Mouse (Mus musculus): ENCODE results near the gene Fbxo10.
A peak's percentile ranks its signal among the peaks of the same experiment; 100 is the strongest.
"Not testable (repeated sequence)": the region's sequence is repeated elsewhere in the genome, so short reads cannot be mapped to it uniquely, and the experiment has no call there.

Fbxo10 gene

DNA sequence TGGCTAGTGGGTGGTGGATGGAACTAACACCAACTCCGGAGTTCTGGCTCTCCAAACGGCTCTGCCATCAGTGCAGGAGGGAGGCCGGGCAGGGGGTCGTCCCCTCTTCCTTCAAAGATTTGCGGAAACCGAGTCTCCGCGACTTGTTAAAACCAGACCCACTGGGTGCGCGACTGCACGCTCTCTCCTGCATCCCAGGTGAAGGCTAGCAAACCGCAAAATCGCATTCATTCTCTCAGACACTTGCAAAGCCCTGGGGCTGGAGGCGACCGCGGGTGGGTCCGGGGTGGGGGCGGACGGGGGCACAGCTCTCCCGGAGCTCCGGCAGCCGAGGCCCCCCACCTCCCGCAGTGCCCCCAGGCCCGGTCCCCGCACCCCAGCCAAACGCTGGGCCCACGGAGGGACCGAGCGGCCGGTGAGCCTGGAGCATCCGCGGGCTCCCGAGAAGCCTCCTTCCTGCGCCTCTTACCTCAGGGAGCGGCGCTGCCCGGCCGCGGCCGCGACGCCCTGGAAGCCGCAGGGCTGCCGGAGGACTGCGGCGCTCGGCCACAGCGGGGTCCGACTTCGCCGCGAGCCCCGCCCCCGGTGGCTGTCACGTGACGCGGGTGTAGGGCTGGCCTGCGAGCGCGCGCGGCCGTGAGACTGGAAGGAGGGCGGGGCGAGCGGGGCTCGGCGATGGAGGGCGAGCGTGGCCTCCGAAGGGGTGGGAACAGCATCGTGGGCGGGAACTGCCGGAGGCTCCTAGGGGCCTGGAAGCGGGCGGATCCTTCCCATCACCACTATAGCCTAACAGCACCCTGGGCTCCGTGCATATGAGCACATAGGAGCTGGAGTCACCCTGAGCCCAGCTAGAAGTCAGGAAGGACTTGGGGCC lies at the start of gene Fbxo10:
Gene Fbxo10 (minus strand): TSS at position 584 of the 874 bp plus-strand sequence.
- DNase-seq (ENCODE audit: low spot score): peak; percentile 94

DNA sequence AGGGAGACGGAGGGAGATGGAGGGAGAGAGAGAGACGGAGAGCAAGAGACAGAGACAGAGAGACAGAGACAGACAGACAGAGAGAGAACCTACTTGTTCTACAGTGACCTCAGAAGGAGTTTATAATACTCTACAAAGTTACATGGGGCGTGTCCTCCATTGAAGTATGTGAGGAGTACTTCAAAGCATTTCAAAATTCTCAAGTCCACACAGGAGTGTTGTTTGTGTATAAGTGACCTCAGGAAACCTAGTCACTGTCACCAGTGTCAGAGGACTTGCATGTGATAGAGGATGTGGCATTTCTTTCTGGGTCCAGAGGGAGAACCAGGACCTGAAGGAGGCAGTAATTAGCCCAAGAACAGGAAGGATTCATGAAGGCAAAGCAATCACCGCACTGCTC lies 46.6 kb upstream of the Fbxo10 start:
- no peak for DNase-seq (ENCODE audit: low spot score)

DNA sequence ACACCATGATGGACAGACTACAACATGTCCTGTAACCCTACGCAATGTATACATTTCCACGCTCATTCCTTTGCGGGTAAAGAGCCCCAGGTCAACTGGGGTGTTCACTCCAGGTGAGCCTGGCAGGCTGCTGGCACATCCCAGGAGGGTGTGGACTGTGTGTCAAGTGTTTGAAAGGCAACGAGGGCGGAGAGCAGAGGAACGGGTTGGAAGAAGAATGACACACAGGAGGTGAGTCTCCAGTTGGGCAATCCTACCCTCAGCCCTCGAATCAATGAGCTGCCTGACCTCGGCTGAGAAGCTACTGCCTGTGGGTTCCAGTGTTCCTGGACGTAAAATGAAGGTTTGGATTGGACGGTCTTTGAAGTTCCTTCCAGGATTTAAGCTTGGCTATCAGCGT lies 36.9 kb upstream of the Fbxo10 start:
- no peak for DNase-seq (ENCODE audit: low spot score)

DNA sequence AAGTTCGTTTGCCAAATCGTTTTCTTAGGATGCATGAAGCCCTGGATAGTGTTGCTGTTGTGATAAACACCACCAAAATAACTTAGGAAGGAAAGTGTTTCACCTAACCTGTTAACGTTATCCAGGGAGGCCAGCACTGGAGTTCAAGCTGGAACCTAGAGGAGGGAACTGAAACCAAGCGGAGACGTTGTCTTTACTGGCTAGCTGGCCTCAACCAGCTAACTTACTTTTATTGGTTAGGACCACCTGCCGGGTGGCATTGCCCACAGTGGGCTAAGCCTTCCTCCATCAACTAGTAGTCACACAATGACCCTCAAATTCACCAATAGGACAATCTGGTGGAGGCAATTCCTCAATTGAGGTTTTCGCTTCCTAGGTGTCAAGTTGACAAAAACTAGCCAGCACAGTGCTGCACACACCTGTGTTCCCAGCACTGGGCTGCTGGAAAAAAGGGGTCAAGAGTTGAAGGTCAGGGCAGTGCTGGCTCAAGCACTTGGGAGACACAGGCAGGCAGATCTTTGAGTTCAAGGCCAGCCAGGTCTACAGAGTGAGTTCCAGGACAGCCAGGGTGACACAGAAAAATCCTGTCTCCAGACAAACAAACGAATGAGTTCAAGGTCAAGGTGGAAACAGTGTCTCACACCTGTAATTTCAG lies 24.2 kb upstream of the Fbxo10 start:
- no peak for DNase-seq (ENCODE audit: low spot score)

DNA sequence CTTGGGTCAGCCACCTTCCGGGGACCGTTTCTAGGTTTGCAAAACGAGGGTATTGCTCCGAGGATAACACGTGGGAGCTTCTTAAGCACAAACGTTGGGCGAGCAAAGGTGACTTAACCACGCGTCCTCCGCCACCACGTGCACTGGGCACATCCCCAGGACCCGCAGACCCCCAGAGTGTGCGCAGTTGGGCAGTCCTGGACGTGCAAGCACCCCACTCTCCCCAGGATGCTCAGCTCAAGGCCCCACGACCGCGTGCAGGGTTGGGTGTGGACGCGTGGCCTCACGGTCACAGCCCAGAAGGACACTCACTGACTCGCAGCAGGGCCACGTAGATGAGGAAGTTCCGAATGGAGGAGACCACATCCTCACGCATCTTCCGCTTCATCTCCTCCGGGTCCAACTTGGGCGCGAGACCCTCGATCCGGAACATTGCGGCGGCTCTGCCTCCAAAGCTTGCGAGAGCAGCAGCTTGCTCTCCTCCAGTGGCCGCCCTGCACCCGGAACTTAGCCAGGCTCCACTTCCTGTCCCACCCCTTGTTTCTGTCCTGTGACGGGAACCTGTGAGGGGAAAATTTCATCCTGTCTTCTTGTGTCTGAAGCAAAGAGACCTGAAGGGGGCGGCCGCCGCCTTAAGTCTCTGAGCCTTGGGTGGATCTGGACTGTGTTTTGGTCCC lies 23.3 kb upstream of the Fbxo10 start, which contains the start of gene Tomm5:
Gene Tomm5 (minus strand): TSS at position 514 of the 677 bp plus-strand sequence.
- DNase-seq (ENCODE audit: low spot score): peak; percentile 97

DNA sequence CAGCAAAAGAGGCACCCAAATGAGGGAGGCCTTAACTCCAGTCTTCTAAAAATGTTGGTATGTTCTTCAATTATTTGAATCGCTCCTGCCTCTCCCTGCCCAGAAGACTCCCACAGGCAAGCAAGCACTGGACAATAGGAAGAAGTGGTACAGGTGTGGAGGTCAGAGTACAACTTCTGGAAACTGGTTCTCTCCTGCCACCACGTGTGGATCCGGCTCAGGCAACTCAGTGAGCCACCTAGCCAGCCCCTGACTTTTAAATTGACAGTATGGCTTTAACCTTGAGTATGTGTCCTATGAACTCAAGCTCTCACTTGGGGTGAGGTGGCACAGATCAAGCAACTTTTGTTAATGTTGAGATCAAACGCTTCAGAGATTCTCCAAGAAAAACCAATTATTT lies 22.7 kb upstream of the Fbxo10 start:
- DNase-seq (ENCODE audit: low spot score): no peak

DNA sequence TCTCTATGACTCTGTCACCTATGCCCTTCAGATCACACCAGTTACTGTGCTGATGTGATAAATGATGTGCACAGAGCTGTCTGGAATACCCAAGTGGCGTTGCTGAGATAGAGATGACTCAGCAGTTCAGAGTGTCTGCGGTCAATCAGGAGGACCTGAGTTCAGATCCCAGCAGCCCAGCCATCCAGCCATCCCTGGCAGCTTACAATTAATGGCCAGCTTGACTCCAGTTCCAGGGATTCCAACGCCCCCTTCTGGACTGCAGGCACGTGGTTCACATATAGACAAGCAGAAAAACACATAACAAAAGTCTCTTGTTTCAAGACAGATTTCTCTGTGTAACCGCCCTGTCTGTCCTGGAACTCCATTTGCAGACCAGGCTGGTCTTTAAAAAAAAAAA lies 22.0 kb upstream of the Fbxo10 start:
- no peak for DNase-seq (ENCODE audit: low spot score)

DNA sequence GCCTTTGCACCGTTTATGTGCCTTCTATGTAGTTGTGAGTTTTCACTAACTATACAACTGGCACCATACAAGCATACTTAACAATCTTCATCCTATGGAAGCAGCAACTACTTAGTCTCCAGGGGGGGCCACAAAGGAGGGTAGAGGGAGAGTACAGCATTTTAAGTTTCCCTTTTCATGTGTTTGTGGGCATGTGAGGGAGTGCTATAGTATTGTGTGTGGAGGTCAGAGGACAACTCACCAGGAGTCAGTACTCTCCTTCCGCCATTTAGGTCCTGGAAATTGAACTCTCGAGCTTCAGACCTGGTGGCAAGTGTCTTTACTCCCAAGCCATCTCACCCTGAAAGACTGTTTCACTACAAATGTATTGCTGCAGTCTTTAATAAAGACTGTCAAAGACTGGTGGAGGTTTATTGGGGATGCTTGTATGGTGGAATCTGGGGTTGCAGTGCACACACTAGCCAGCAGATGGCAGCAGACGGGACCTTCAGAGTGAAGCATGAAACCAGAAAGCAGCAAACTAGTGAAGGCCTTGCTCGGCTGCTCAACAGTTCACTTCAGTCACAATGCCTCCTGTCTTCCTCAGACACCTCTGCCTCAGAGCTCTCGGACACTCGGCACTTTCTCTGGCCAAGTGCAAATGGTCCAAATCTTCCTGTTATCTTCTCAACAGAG lies 12.9 kb upstream of the Fbxo10 start:
- DNase-seq (ENCODE audit: low spot score): peak; percentile 91

DNA sequence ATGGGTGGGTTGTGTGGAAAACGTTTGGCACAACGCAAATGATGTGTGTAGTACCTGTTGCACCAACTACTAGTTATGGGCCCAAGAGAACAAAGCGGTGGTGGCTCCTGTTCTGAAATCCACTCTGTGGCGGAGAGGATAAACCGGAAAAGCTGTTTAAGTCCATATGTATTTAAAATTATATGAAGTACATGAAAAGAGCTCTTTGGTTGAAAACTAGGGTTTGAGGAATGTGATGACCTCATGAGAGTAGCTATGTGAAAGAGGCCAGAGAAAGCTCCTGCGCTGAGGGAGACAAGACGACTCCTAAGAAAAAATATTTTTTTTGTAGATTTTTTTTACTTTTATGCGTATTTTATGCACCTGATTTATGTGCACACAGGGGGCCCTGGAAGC lies 489 bp upstream of the Fbxo10 start:
- no peak for DNase-seq (ENCODE audit: low spot score)

DNA sequence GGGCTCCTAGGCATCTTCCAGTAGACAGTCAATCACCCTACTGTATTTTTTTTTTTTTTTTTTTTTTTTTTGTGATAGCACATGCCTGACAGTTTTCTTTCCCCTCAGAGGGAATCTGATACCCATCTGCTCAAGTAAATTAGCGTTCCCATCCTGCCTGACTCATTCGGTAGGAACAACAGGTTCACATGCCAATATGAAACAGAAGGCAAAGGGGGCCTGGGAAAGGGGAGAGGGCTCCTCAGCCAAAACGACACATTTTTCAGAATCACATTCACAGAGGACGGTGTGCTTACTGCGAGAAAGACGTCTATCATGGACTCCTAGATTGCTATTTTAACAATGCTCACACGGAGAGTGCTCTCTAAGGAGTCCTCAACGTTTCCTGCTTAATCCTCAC lies 917 bp downstream of the Fbxo10 start:
- DNase-seq (ENCODE audit: low spot score): peak; percentile 44

DNA sequence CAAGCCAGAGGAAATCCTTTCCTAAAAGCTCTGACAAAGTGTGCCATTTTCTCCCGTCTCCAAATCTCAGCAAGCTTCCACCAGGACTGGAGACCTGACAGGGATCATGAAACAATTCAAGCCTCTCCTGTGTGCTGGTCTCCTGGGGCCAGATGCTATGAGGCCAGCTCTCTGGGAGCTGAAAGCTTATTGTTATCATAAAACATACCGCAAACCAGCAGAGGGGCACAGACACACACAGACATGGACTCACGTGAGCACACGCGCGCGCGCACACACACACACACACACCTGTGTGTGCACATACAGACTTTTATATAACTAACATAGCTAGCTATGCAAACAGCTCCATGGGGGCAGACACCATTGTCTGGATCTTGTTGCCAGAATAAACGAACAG lies 1.5 kb downstream of the Fbxo10 start:
- DNase-seq (ENCODE audit: low spot score): peak; percentile 13

DNA sequence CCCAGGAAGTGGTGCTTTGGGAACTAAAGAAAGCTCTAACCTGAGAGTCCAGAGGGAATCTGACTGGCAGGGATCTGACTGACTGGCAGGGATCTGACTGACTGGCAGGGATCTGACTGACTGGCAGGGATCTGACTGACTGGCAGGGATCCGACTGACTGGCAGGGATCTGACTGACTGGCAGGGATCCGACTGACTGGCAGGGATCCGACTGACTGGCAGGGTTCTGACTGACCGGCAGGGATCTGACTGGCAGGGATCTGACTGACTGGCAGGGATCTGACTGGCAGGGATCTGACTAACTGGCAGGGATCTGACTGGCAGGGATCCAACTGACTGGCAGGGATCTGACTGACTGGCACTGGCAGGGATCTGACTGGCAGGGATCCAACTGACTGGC lies 3.4 kb downstream of the Fbxo10 start:
- DNase-seq (ENCODE audit: low spot score): not testable (repeated sequence)

DNA sequence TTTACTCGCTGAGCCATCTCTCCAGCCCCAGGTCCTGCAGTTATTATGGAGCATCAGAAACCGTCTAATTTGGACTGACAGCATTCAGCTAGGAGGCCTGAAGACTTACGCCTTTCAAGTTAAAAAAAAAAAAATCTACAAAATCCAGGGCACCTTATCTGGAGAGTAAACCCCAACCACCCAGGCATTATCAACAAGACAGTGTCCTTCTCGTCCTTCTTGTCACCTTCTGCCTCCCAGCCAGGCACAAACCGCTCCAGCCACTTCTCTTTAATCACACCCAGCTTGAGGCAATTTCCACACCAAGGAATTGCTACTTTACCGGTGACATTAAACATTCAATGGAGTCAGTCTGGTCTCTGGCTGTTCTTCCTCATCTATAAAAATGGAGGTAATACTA lies 10.9 kb downstream of the Fbxo10 start:
- DNase-seq (ENCODE audit: low spot score): no peak

DNA sequence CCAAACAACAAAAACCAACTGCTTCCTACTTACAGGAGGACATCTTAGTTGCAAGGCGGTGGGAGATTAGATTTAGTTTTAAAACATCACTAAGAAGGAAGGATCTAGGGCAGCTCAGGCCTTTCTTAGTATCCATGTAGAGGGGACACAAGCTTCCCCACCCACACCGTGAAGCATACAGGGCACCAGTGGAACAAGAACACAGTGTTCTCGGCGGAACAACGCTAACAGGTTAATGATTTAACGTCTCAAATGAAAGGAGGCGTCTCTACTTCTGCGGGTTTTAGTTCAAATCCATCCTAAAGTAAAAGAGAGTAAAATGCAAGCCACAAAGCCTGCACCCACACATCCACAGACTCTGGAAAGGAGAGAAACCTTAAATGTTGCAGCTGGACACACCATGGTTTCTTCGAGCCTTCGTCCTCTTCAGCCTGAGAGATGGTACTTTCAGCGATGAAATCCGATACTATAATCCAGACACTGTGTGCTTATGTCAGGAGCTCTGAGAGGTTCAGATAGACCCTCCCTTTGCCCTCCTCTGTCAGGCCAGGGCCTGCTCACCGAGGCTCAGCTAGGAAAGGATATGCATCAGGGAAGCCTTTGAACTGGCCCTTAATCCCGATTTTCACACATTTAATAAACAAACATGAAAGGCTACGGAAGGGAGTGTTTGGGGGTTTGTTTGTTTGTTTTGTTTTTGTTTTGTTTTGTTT lies 12.0 kb downstream of the Fbxo10 start:
- DNase-seq (ENCODE audit: low spot score): peak; percentile 25

DNA sequence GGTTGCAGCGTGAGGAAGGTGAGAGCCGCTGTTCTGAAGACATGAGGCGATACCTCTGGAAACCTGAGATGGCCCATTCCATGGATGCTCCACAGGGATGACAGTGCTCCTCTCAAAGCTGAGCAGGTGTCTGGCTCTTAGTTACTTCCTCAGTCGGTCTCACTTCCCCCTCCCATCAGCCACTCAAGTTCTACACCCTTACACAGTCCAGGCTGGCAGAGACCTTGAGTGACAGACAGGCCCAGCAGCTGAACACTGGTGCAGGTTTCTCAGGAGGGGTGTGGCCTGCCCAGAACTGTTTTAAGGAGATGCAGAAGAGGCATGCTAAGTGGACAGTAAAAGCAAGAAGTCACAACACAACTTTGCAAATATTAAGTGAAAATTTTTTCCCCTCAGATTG lies 16.7 kb downstream of the Fbxo10 start:
- DNase-seq (ENCODE audit: low spot score): no peak

DNA sequence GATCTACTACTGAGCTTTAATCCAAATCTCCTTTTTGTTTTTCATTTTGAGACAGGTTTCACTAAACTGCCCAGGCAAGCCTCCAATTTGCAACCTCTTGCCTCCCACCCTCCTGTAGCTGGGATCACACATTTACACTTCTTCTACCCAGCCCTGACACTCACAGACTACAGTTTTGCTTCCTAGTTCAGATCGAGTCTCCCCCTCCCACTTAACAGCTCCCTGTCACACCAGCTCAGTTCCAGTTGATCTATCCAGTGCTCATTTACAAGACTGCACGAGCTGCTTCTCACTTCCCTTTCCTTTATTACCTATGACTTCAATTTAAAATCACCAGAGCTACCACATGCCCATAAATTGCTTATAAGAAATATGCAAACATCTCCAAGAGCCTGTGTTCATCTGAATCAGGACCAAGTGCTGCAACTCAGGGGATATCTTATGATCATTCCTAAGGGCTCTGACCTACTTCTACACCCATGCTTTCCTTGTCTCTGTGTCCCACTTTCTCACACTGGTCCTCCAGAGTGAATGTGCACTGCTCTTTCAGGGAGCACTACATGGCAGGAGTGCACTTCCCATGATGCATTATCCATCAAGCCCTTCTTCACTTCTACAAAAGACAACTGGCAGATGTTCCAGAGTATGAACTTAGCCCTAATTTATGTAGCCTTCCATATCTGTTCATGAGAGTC lies 18.2 kb downstream of the Fbxo10 start:
- no peak for DNase-seq (ENCODE audit: low spot score)

DNA sequence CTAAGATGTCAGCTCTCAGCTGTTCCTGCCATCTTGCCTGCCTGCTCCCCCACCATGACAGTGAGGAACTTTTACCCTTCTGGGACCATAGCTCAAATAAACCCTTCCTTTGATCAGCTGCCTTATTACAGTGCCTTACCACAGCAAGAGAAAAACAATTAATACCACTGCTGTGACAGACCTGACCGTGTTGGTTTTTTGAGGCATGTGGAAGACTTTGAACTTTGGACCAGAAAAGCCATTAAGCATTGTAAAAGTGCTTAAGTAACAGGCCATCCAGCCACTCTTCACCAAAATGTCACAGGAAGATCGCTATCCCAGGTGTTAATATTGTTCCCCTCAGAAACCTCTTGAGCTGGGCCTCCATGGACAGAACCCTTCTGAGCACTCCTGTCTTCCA lies 19.8 kb downstream of the Fbxo10 start:
- no peak for DNase-seq (ENCODE audit: low spot score)

DNA sequence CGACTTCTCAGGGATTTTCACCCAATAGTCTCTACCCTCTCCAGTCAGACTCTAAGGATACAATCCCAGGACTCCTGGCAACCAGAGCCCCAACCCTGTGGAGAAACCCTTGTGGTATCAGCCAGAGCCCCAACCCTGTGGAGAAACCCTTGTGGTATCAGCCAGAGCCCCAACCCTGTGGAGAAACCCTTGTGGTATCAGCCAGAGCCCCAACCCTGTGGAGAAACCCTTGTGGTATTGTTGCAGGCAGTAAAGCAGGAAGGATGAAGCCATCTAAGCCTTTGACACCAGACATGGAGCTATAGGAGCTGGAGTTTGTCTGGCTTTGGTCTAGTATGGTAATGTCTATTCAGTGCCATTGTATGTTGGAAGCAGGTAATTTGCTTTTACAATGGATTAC lies 20.6 kb downstream of the Fbxo10 start:
- DNase-seq (ENCODE audit: low spot score): not testable (repeated sequence)

DNA sequence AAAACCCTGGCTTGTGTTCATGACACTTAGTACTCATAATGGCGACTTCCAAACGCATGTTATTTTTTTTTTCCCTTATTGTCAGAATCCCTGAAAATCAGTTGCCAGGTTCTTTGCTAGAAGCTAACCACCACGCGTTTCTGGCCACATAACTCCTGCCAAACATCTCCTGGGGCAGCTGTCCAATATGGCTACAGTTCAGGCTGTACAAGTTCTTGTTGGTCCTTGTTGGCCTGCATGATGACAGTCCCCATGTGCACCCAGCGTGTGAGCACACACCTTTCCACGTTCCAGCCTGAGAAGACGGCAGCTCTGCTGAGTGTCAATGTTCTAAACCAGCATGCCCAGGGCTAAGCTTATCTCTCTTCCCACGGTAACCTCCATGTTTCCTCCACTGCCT lies 29.0 kb downstream of the Fbxo10 start:
- DNase-seq (ENCODE audit: low spot score): no peak

DNA sequence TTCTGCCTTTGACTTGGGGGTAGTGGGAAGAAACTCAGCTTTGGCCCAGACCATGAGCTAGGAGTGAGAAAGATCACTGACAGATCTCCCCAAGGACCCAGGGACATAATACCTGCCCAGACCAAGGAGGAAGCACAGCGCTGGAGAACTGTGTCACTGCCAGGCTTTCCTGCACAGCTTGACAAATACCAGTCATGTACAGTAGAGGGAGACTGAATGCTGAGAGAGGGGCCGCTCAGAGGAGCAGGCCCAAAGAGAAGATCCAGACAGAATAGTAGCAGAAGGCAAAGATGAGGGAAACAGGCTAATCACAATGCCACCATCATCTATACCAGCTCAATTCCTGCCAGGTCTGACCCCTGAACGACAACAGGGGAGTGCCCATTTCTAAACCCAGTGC lies 29.5 kb downstream of the Fbxo10 start:
- peak; percentile 12 for DNase-seq (ENCODE audit: low spot score)

DNA sequence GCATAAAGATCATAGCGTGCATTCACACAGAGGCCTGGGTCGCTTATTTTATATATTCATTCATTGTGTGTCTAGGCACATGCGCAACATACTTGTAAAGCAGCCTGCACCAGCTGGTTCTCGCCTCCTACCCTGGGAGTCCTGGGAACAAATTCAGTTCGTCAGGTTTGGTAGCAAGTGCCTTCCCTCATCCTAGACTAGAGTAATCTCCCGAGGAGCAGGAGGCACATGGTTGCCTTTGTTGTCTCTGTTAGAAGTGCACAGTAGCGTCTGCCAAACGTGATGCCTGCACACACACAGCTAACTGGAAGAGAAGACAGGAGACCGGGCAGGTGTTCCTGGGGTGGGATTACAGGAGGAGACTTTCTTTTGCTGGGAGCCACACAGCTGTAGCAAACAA lies 36.4 kb downstream of the Fbxo10 start:
- no peak for DNase-seq (ENCODE audit: low spot score)

All from embryo, embryonic 10.5 days (tissue).